Mouse (Mus musculus) layer of hippocampus, adult 2 months (tissue): Measurements from ENCODE around the gene Nars2. TPM values are rescaled to one million over a fixed set of nuclear protein-coding genes. Genes with fewer than 3 reads are reported as not detected.

ENCODE experiments used
- DNase-seq, 2 experiments: peaks; one replicate each; pipeline ENCODE4 v3.0.0; 2022; ENCODE audit warnings: low spot score in 2 of 2
- H3K27ac ChIP-seq: fragments of 200-600 bp; 2 replicates; pipeline ENCODE4 v1.8.1; 2022
- H3K4me3 ChIP-seq: fragments of 200-600 bp; 2 replicates; pipeline ENCODE4 v1.8.1; 2022; ENCODE audit warnings: mild to moderate bottlenecking
- CTCF ChIP-seq: fragments of 200-600 bp; conservative IDR thresholded peaks from 2 replicates; pipeline ENCODE4 v1.8.1; 2022; ENCODE audit warnings: antibody characterized with exemption, mild to moderate bottlenecking, moderate library complexity
- total RNA-seq, 2 experiments: library from RNA; stranded (reverse); gene quantifications; 2 replicates each; pipeline ENCODE4 v1.2.3; 2021

Gene Nars2
- total RNA-seq, 2 experiments from 2014 or later, result 15.2 to 17.4 TPM

- DNase-seq, result no peak
- H3K4me3 ChIP-seq, result no peak overlapping the region
- H3K27ac ChIP-seq, result no peak overlapping the region
- TF ChIP-seq CTCF, result no peak
Measured at GRCm38 (mm10) chr7:96981366-96981765, 30.1 kb downstream of the Nars2 start.

- DNase-seq, result peak; percentile 12 to 27
- Histone ChIP-seq H3K27ac (peak overlapping the region; percentile 61), H3K4me3 (no peak overlapping the region)
- TF ChIP-seq CTCF, result no peak
Measured at GRCm38 (mm10) chr7:96983660-96984347, 32.5 kb downstream of the Nars2 start.

GRCm38 (mm10) chr7:96985798-96986197 lies 34.5 kb downstream of the Nars2 start:
- no peak for TF ChIP-seq CTCF
- peak overlapping the region; percentile 74 for H3K27ac ChIP-seq
- peak; percentile 35 to 38 for DNase-seq
- H3K4me3 ChIP-seq, result peak overlapping the region; percentile 30; the same call in 1 of the 2 replicates

- H3K4me3 ChIP-seq, result no peak overlapping the region
- no peak for TF ChIP-seq CTCF
- no peak for DNase-seq
- H3K27ac ChIP-seq, result peak overlapping the region; percentile 74; the same call in 1 of the 2 replicates
Measured at GRCm38 (mm10) chr7:96986795-96987445, 35.6 kb downstream of the Nars2 start.

- DNase-seq, result no peak
- no peak for TF ChIP-seq CTCF
- Histone ChIP-seq H3K27ac (no peak overlapping the region), H3K4me3 (no peak overlapping the region)
Measured at GRCm38 (mm10) chr7:96987676-96988075, 36.4 kb downstream of the Nars2 start.

- Histone ChIP-seq H3K4me3 (no peak overlapping the region), H3K27ac (no peak overlapping the region)
- TF ChIP-seq CTCF, result no peak
- DNase-seq, result no peak
Measured at GRCm38 (mm10) chr7:97012956-97013355, 61.7 kb downstream of the Nars2 start.

- no peak for TF ChIP-seq CTCF
- no peak for DNase-seq
- H3K27ac ChIP-seq, result no peak overlapping the region
- no peak overlapping the region for H3K4me3 ChIP-seq
Measured at GRCm38 (mm10) chr7:97018005-97018404, 66.7 kb downstream of the Nars2 start.

- Histone ChIP-seq H3K4me3 (no peak overlapping the region), H3K27ac (no peak overlapping the region)
- no peak for TF ChIP-seq CTCF
- no peak for DNase-seq
Measured at GRCm38 (mm10) chr7:97018418-97018817, 67.1 kb downstream of the Nars2 start.

GRCm38 (mm10) chr7:97019303-97019702 lies 68.0 kb downstream of the Nars2 start:
- Histone ChIP-seq H3K27ac (no peak overlapping the region), H3K4me3 (no peak overlapping the region)
- no peak for DNase-seq
- TF ChIP-seq CTCF, result no peak

- Histone ChIP-seq H3K27ac (no peak overlapping the region), H3K4me3 (no peak overlapping the region)
- TF ChIP-seq CTCF, result no peak
- DNase-seq, result no peak
Measured at GRCm38 (mm10) chr7:97026772-97027358, 75.6 kb downstream of the Nars2 start.

GRCm38 (mm10) chr7:97029151-97029550 lies 77.8 kb downstream of the Nars2 start:
- no peak overlapping the region for H3K27ac ChIP-seq
- H3K4me3 ChIP-seq, result no peak overlapping the region
- no peak for DNase-seq
- TF ChIP-seq CTCF, result no peak

GRCm38 (mm10) chr7:97032412-97032811 lies 81.1 kb downstream of the Nars2 start:
- Histone ChIP-seq H3K4me3 (no peak overlapping the region), H3K27ac (no peak overlapping the region)
- TF ChIP-seq CTCF, result no peak
- DNase-seq, result no peak

- Histone ChIP-seq H3K4me3 (no peak overlapping the region), H3K27ac (no peak overlapping the region)
- DNase-seq, result no peak
- TF ChIP-seq CTCF, result no peak
Measured at GRCm38 (mm10) chr7:97039641-97040040, 88.3 kb downstream of the Nars2 start.

GRCm38 (mm10) chr7:97041868-97042449 lies 90.7 kb downstream of the Nars2 start:
- no peak for DNase-seq
- TF ChIP-seq CTCF, result no peak
- Histone ChIP-seq H3K4me3 (no peak overlapping the region), H3K27ac (no peak overlapping the region)
